Mouse (Mus musculus) hindbrain, postnatal 0 days (tissue): ENCODE results near the gene Slmap. TPM values are rescaled to one million over a fixed set of nuclear protein-coding genes. Genes with fewer than 3 reads are reported as not detected.

Experiments
- ATAC-seq: fragments of 200-750 bp; cut with Nextera tagmentation; 2 replicates; pipeline ENCODE4 v1.8.0; 2017; ENCODE audit warnings: mild to moderate bottlenecking, moderate TSS enrichment, moderate library complexity
- DNase-seq: peaks from one replicate; pipeline ENCODE4 v3.0.0-alpha.2; 2015; ENCODE audit warnings: low spot score
- H3K27ac ChIP-seq: fragments of 300-500 bp; sonication (generic); 2 replicates; pipeline ENCODE4 v1.5.1; 2014; ENCODE audit warnings: mild to moderate bottlenecking
- H3K27me3 ChIP-seq: fragments of 300-500 bp; sonication (generic); 2 replicates; pipeline ENCODE4 v1.6.1; 2014; ENCODE audit warnings: low read length, mixed read lengths; ENCODE audit not compliant: insufficient read depth
- H3K36me3 ChIP-seq: fragments of 300-500 bp; sonication (generic); 2 replicates; pipeline ENCODE4 v1.6.1; 2014; ENCODE audit warnings: low read length, mixed read lengths; ENCODE audit not compliant: insufficient read depth
- H3K4me1 ChIP-seq: fragments of 300-500 bp; sonication (generic); 2 replicates; pipeline ENCODE4 v1.6.1; 2014; ENCODE audit warnings: antibody characterized with exemption, low read length, mixed read lengths; ENCODE audit not compliant: insufficient read depth
- H3K4me2 ChIP-seq: fragments of 300-500 bp; sonication (generic); 2 replicates; pipeline ENCODE4 v1.6.1; 2014; ENCODE audit warnings: low read depth, mild to moderate bottlenecking, low read length, moderate library complexity, mixed read lengths
- H3K4me3 ChIP-seq: fragments of 300-500 bp; sonication (generic); 2 replicates; pipeline ENCODE4 v1.5.1; 2014; ENCODE audit warnings: low read length
- H3K9ac ChIP-seq: fragments of 300-500 bp; sonication (generic); replicated peaks from 2 replicates; pipeline ENCODE4 v1.6.1; 2014; ENCODE audit warnings: mild to moderate bottlenecking, low read length, moderate library complexity, mixed read lengths
- H3K9me3 ChIP-seq: fragments of 300-500 bp; sonication (generic); 2 replicates; pipeline ENCODE4 v1.6.1; 2016; ENCODE audit warnings: low read length, mixed read lengths
- CTCF ChIP-seq: IDR thresholded peaks from 2 replicates; pipeline ENCODE4 v1.5.1; 2016; ENCODE audit warnings: antibody characterized with exemption, control low read depth, low read depth
- WGBS: fragments of 180-500 bp; shearing (Covaris S2); extraction: QIAGEN DNeasy Blood & Tissue Kit; methylation state at CpG from one replicate; pipeline ENCODE4 v1.1.7; 2014; 5-methylcytosine and 5-hydroxymethylcytosine counted together
- polyA plus RNA-seq: library from polyadenylated mRNA; unstranded; fragments of >200 nt; fragmentation: Nextera tagmentation; extraction: Ambion mirVana; gene quantifications from 2 replicates; pipeline ENCODE4 v1.2.1, GENCODE M21; 2015
- total RNA-seq: library from RNA; depleted of rRNA; stranded (reverse); fragments of >200 nt; gene quantifications from 2 replicates; pipeline ENCODE4 v1.2.3, GENCODE M21; 2014

Gene Slmap
- total and polyA plus RNA-seq, 2 experiments from 2014 or later = 11.7 to 16.1 TPM

DNA sequence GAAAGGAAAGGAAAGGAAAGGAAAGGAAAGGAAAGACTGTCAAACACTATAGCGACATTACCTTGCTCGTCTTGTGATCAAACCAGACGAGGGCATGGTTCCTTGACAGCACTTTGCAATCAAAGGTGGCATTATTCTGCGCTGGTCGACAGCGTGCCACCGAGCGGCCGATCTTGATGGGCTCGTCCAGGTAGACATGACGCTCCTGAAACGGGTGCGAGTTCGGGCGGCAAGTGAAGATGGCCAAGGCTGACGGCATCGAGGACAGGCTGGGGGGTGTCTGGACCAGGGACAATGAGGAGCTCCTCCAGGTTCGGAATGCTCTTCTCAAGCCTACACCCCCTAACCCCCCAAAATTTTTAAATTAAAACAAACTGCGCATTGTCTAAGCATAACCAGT lies 1.5 kb downstream of the Slmap start:
- H3K36me3 ChIP-seq = no peaks in the 10 kb centered on the region
- TF ChIP-seq CTCF = no peak
- no peak for ATAC-seq
- peak overlapping the region; percentile 88 for H3K4me3 ChIP-seq
- H3K9ac ChIP-seq = peak overlapping the region; percentile 84
- 22% methylated on average over 19 of the region's 19 CpGs for WGBS
- H3K4me1 ChIP-seq = peaks cover 23% of the 10 kb centered on the region
- DNase-seq = no peak
- H3K9me3 ChIP-seq = no peaks in the 10 kb centered on the region
- H3K27ac ChIP-seq = no peak overlapping the region
- peak overlapping the region; percentile 95 for H3K4me2 ChIP-seq
- no peaks in the 10 kb centered on the region for H3K27me3 ChIP-seq

DNA sequence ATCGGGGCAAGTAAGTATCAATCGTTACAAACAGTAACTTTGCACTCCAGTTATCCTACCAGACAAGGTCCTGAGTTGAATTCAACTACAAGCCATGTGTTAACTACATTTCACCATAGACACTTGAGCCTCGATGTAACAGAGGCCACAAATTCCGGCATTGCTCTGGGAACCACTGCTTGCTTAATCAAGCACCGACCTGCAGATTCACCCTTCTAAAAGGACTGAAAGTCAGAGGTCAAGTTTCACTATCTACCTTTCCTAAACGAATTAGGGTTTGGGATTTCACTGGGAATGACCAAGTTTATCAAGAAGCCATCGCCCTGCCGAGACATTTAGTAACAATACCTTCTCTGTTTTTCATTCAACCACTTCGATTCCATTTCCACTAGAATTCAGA lies 2.0 kb downstream of the Slmap start:
- no peaks in the 10 kb centered on the region for H3K27me3 ChIP-seq
- DNase-seq (no peak), ATAC-seq (no peak)
- WGBS = 56% methylated on average over 9 of the region's 9 CpGs
- H3K4me3 ChIP-seq = peak overlapping the region; percentile 88
- peak overlapping the region; percentile 95 for H3K4me2 ChIP-seq
- H3K4me1 ChIP-seq = peaks cover 23% of the 10 kb centered on the region
- H3K27ac ChIP-seq = no peak overlapping the region
- no peak for TF ChIP-seq CTCF
- no peaks in the 10 kb centered on the region for H3K9me3 ChIP-seq
- no peaks in the 10 kb centered on the region for H3K36me3 ChIP-seq
- peak overlapping the region; percentile 84; the same call in 1 of the 2 replicates for H3K9ac ChIP-seq

DNA sequence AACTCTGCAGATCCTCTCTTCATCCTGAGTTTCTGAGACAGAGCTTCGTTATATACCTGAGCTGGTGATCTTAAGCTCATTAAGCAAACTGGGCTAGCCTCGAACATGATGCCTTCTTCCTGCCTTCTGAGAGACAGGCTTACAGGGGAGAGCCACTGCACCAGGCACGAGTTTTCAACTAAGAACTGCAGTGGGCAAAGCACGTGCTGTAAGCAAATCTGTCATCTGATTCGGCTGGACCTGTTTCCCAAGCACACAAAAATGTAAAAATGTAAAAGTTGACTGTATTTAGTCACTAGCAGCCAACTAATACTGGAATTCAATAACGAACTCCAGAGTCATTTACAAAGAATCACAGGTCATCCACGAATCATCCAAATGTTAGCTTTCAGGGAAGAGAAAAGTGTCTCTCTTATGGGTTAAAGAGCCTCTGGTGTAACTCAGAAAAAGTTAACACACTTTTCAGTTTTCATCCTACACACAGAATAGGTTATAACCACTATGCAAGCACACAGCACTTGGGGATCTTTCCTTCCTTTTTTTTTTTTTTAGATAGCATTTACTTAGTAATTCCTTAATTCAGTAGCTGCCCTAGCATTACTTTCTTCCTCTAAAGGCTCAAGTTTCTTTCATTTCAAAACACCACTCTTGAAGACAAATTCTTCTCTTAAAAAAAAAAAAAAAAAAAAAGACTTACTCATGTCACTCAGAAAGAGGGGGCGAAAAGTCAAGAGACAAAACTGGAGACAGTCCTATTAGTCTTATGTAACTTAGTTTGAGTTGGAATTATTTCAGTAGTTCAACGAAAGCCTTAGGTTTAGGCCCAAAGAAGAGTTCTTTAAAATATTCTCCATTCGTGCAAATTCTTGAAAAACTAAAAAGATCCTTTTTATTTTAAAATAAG lies 3.1 kb downstream of the Slmap start:
- DNase-seq (no peak), ATAC-seq (no peak)
- Histone ChIP-seq H3K27me3 (no peaks in the 10 kb centered on the region), H3K4me3 (no peak overlapping the region), H3K4me2 (peak overlapping the region; percentile 21), H3K9me3 (no peaks in the 10 kb centered on the region), H3K27ac (no peak overlapping the region), H3K4me1 (peaks cover 23% of the 10 kb centered on the region), H3K9ac (no peak overlapping the region), H3K36me3 (no peaks in the 10 kb centered on the region)
- WGBS = 77% methylated on average over 10 of the region's 10 CpGs
- TF ChIP-seq CTCF = no peak

DNA sequence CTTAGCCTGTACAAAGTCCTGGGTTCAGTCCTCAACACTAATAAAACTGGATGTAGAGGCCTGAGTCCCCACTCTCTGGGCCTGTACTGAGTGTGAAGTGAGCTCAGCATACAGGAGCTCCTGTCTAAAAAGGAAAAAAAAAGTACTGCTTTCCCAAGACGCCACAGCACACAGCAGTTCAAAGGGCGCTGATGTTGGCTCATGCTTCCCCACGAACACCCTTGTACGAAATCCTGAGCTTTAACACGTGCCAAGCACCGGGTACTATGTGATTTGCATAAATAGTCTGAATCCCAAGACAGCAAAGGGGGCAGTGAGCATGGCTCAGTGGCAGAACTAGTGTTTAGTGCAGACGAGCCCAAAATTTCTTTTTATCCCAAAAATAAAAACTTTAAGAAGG lies 4.4 kb downstream of the Slmap start:
- no peaks in the 10 kb centered on the region for H3K9me3 ChIP-seq
- H3K4me1 ChIP-seq = peaks cover 23% of the 10 kb centered on the region
- no peak overlapping the region for H3K27ac ChIP-seq
- no peak overlapping the region for H3K4me3 ChIP-seq
- TF ChIP-seq CTCF = no peak
- DNase-seq (no peak), ATAC-seq (no peak)
- H3K27me3 ChIP-seq = no peaks in the 10 kb centered on the region
- H3K36me3 ChIP-seq = no peaks in the 10 kb centered on the region
- H3K4me2 ChIP-seq = 0 out of 2 replicates have a peak overlapping the region, but pooled peaks have one; percentile 7
- 30% methylated on average over 7 of the region's 7 CpGs for WGBS
- H3K9ac ChIP-seq = no peak overlapping the region

DNA sequence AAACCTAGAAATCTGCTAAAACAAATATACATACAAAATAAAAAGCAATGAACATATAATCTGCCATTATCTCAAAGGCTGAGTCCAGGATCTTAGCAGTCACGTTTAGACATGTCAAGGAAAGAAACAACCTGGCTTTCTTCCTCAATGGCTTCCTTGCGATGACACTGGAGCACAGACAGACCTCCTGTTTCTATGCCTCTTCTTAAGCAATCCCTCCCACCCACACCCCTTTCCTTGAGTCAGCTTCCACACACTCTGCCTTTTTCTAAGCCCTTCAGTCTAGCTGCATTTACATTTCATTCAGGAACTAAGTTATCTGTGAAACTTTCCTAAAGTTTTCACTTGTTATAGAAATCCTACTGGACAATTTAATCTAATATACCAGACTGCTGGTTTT lies 6.4 kb downstream of the Slmap start:
- no peak overlapping the region for H3K4me2 ChIP-seq
- no peaks in the 10 kb centered on the region for H3K27me3 ChIP-seq
- TF ChIP-seq CTCF = no peak
- peaks cover 18% of the 10 kb centered on the region for H3K4me1 ChIP-seq
- ATAC-seq = no peak
- no peak for DNase-seq
- no peak overlapping the region for H3K9ac ChIP-seq
- 84% methylated on average over 2 of the region's 2 CpGs for WGBS
- H3K36me3 ChIP-seq = no peaks in the 10 kb centered on the region
- no peaks in the 10 kb centered on the region for H3K9me3 ChIP-seq
- no peak overlapping the region for H3K27ac ChIP-seq
- no peak overlapping the region for H3K4me3 ChIP-seq

- ATAC-seq (no peak), DNase-seq (no peak)
- no peaks in the 10 kb centered on the region for H3K36me3 ChIP-seq
- no peaks in the 10 kb centered on the region for H3K27me3 ChIP-seq
- H3K4me3 ChIP-seq = no peak overlapping the region
- H3K4me2 ChIP-seq = no peak overlapping the region
- WGBS = 47% methylated on average over 3 of the region's 3 CpGs
- H3K9ac ChIP-seq = no peak overlapping the region
- H3K9me3 ChIP-seq = no peaks in the 10 kb centered on the region
- H3K27ac ChIP-seq = no peak overlapping the region
- H3K4me1 ChIP-seq = peaks cover 7% of the 10 kb centered on the region; the same call in 1 of the 2 replicates
- no peak for TF ChIP-seq CTCF
These were observed 8.8 kb downstream of the Slmap start for GRCm38 (mm10) chr14:26525955-26526354.

DNA sequence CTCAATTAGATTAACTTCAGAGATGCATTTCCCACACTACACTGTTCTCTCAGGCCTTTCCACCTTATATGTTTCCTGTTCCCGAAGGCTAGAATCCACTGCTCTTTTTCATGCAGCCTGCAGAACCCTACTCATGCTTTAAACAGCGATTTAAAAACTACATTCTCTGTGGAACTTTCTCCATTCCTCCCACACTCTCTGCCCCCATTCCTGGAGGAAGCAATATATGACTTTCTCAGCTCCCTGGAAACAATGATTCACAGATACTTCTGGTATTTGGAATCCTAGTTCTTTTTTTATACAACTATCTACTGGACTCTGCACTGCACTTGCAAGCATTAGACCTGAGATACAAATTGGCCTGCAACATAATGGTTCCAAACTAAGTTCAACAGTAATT lies 11.6 kb downstream of the Slmap start:
- Histone ChIP-seq H3K9ac (no peak overlapping the region), H3K4me1 (no peaks in the 10 kb centered on the region), H3K9me3 (no peaks in the 10 kb centered on the region), H3K27me3 (no peaks in the 10 kb centered on the region), H3K36me3 (no peaks in the 10 kb centered on the region), H3K4me3 (no peak overlapping the region), H3K4me2 (no peak overlapping the region), H3K27ac (no peak overlapping the region)
- no peak for ATAC-seq
- no peak for DNase-seq
- TF ChIP-seq CTCF = no peak
- 86% methylated on average over 2 of the region's 2 CpGs for whole genome bisulfite sequencing
